Mouse (Mus musculus): ENCODE data around the gene Sgsm2. TPM values are rescaled to one million over a fixed set of nuclear protein-coding genes. Genes with fewer than 3 reads are reported as not detected.

The Sgsm2 gene
- polyA plus RNA-seq, 1 experiment, result 14.5 TPM

GRCm38 (mm10) chr11:74807246-74807882 is 89.5 kb downstream of the Sgsm2 start:
- no peak overlapping the region for H3K27ac ChIP-seq (ENCODE audit: control insufficient read depth, insufficient read depth, low read length)
- H3K4me3 ChIP-seq (ENCODE audit: control insufficient read depth, insufficient read depth, low read length), result no peak overlapping the region
- H3K36me3 ChIP-seq (ENCODE audit: control insufficient read depth, insufficient read depth, low read length), result peaks cover 25% of the 10 kb centered on the region
- H3K4me1 ChIP-seq (replicated peaks; ENCODE audit: control insufficient read depth, insufficient read depth, low read length), result no peaks in the 10 kb centered on the region
- TF ChIP-seq POLR2A (IDR thresholded peaks at IDR 0.05; ENCODE audit: control insufficient read depth, extremely low read depth, insufficient read depth, low read length, poor library complexity) (no peak), CTCF (IDR thresholded peaks at IDR 0.05; ENCODE audit: borderline replicate concordance, control insufficient read depth, extremely low read depth, insufficient read depth, low read length, poor library complexity) (no peak)
- WGBS, result 95% methylated on average over 6 of the region's 6 CpGs
- H3K27me3 ChIP-seq (ENCODE audit: control insufficient read depth, insufficient read depth, low read length), result no peaks in the 10 kb centered on the region
- no peak for DNase-seq

GRCm38 (mm10) chr11:74804081-74804627 is 92.7 kb downstream of the Sgsm2 start:
- H3K4me3 ChIP-seq (ENCODE audit: control insufficient read depth, insufficient read depth, low read length), result no peak overlapping the region
- no peak for TF ChIP-seq CTCF (IDR thresholded peaks at IDR 0.05; ENCODE audit: borderline replicate concordance, control insufficient read depth, extremely low read depth, insufficient read depth, low read length, poor library complexity)
- no peak for TF ChIP-seq POLR2A (IDR thresholded peaks at IDR 0.05; ENCODE audit: control insufficient read depth, extremely low read depth, insufficient read depth, low read length, poor library complexity)
- no peaks in the 10 kb centered on the region for H3K27me3 ChIP-seq (ENCODE audit: control insufficient read depth, insufficient read depth, low read length)
- H3K4me1 ChIP-seq (replicated peaks; ENCODE audit: control insufficient read depth, insufficient read depth, low read length), result no peaks in the 10 kb centered on the region
- H3K27ac ChIP-seq (ENCODE audit: control insufficient read depth, insufficient read depth, low read length), result no peak overlapping the region
- no peak for DNase-seq
- WGBS, result 94% methylated on average over 3 of the region's 3 CpGs
- peaks cover 24% of the 10 kb centered on the region for H3K36me3 ChIP-seq (ENCODE audit: control insufficient read depth, insufficient read depth, low read length)

DNA sequence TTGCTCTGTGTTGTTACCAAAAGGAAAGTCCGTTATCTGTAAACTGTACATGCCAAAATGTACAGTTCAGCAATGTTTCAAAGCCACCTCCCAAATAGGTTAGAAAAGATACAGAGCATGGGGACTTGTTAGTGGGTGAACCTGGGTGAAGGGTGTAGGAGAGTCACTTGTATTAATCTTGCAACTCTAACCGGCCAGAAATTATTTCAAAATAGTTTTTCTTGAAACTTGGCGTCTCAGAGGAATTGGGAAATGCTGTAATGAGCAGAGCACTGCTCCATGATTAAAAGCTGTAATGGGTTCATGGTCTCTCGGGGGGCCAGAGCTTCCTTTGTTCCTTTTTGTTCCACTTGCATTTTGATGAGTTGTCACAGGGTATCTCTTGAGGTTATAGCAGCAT is 96.2 kb downstream of the Sgsm2 start:
- H3K27ac ChIP-seq (ENCODE audit: control insufficient read depth, insufficient read depth, low read length), result no peak overlapping the region
- TF ChIP-seq POLR2A (IDR thresholded peaks at IDR 0.05; ENCODE audit: control insufficient read depth, extremely low read depth, insufficient read depth, low read length, poor library complexity) (no peak), CTCF (IDR thresholded peaks at IDR 0.05; ENCODE audit: borderline replicate concordance, control insufficient read depth, extremely low read depth, insufficient read depth, low read length, poor library complexity) (no peak)
- H3K27me3 ChIP-seq (ENCODE audit: control insufficient read depth, insufficient read depth, low read length), result no peaks in the 10 kb centered on the region
- no peak for DNase-seq
- peaks cover 24% of the 10 kb centered on the region for H3K36me3 ChIP-seq (ENCODE audit: control insufficient read depth, insufficient read depth, low read length)
- no peaks in the 10 kb centered on the region for H3K4me1 ChIP-seq (replicated peaks; ENCODE audit: control insufficient read depth, insufficient read depth, low read length)
- WGBS, result 87% methylated on average over 4 of the region's 4 CpGs
- H3K4me3 ChIP-seq (ENCODE audit: control insufficient read depth, insufficient read depth, low read length), result no peak overlapping the region

Other genes starting within 250 kb of the Sgsm2 start
- gene Cluh, start 247.6 kb downstream of the Sgsm2 start, polyA plus RNA-seq (2012; rRNA removed), result 43.2 and 46.6 TPM in 2 replicates
- 24.4 and 27.2 TPM in 2 replicates for gene Pafah1b1, start 172.4 kb downstream of the Sgsm2 start, polyA plus RNA-seq (2012; rRNA removed)
- gene Mettl16, start 126.2 kb downstream of the Sgsm2 start, polyA plus RNA-seq (2012; rRNA removed), result 3.2 and 5.3 TPM in 2 replicates
- gene Mnt, start 66.1 kb downstream of the Sgsm2 start, polyA plus RNA-seq (2012; rRNA removed), result 39.9 and 48.4 TPM in 2 replicates
- gene Tsr1, start 1.0 kb upstream of the Sgsm2 start, polyA plus RNA-seq (2012; rRNA removed), result 15.4 and 17.9 TPM in 2 replicates
- gene Smg6, start 28.8 kb upstream of the Sgsm2 start, polyA plus RNA-seq (2012; rRNA removed), result 69.4 and 69.7 TPM in 2 replicates
- 6.3 and 7.7 TPM in 2 replicates for gene Srr, start 28.9 kb upstream of the Sgsm2 start, polyA plus RNA-seq (2012; rRNA removed)

Measured in thymus, adult 2 months (tissue).